Mouse (Mus musculus): ENCODE results near the gene Arhgef5.

The Arhgef5 gene

GRCm38 (mm10) chr6:43333479-43333878 lies 68.1 kb downstream of the Arhgef5 start:
- peak; percentile 36 for DNase-seq (ENCODE audit: low spot score)

DNA sequence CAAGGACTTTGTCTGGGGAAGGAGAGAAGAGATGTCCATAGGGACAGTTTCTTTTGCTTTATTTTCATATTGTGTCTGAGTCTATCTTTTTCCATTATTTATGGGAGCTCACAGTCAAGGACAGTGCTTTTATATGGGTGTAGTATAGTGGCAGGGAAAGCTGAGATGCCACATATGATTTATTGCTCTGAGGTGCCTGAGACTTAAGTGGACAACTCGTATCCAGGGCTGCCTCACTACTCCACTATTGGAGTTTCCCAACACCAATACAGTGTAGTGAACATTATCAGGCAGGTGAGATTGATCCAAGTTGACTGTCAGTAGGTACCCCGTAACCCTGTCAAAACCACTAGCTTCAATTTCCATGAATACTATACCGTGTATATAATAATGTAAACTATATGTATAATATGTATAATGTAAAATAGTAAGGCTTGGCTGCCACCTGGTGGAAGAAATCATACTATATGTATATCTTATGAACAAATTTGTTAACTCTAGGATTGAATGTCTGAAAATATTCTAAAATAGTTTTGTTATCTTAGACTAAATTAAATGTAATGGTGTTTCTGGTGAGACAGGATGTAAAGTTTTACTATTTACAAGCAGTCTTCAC lies 70.3 kb downstream of the Arhgef5 start:
- DNase-seq (ENCODE audit: low spot score): no peak

GRCm38 (mm10) chr6:43337491-43337961 lies 72.1 kb downstream of the Arhgef5 start:
- no peak for DNase-seq (ENCODE audit: low spot score)

DNA sequence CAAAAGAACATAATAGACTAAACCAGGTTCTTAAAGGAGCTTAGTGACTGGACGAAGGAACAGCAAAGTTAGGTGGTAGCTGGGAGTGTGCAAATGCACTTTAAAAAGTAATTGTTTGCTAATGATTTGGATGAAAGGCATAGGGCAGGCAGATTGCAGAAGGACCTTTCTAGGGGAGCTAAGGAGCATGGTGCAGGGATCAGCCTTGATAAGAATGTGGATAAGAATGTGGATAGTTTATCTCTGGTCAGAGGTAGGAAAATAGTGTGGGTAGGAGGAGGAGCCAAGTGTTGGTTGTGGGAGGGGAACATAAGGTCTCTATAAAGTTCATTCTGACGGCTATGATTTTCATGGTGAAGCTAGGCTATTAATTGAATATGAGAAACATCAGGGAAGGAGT lies 73.4 kb downstream of the Arhgef5 start:
- DNase-seq (ENCODE audit: low spot score): no peak
